Mouse (Mus musculus) hindbrain, embryonic 12.5 days (tissue): ENCODE results near the gene Taok3. TPM values are rescaled to one million over a fixed set of nuclear protein-coding genes. Genes with fewer than 3 reads are reported as not detected.

Experiments
- polyA plus RNA-seq: library from polyadenylated mRNA; unstranded; fragments of >200 nt; fragmentation: Nextera tagmentation; extraction: Ambion mirVana; gene quantifications from 2 replicates; pipeline ENCODE4 v1.2.1, GENCODE M21; 2016

Taok3 gene
- polyA plus RNA-seq, 1 experiment from 2014 or later: 30.6 TPM

Other genes with a start within 250 kb of the Taok3 start
- gene Suds3, start 4.0 kb upstream of the Taok3 start, polyA plus RNA-seq: 118 and 120 TPM in 2 replicates
- 793 and 794 TPM in 2 replicates for gene Pebp1, start 167.5 kb downstream of the Taok3 start, polyA plus RNA-seq
- gene Vsig10, start 199.0 kb downstream of the Taok3 start, polyA plus RNA-seq: 3.7 and 4.1 TPM in 2 replicates
- 127 and 132 TPM in 2 replicates for gene Wsb2, start 237.2 kb downstream of the Taok3 start, polyA plus RNA-seq